Mouse (Mus musculus) stomach, postnatal 0 days (tissue): Measurements from ENCODE around the gene Tnfrsf13c.

Source experiments
- CTCF ChIP-seq: IDR thresholded peaks from 2 replicates; pipeline ENCODE4 v1.5.1; 2016; ENCODE audit warnings: antibody characterized with exemption, low read depth, mild to moderate bottlenecking, moderate library complexity
- EP300 ChIP-seq: optimal IDR thresholded peaks from 2 replicates; pipeline ENCODE3; 2016; ENCODE audit warnings: antibody characterized with exemption

- TF ChIP-seq CTCF (no peak), EP300 (no peak)
Observed at GRCm38 (mm10) chr15:82197937-82198336, 26.2 kb downstream of the Tnfrsf13c start.
